Comparison of ENCODE assay signal across 25 mouse cellular contexts in genomic region chr5:24792961-24793360, GRCm38 (mm10). TPM values are rescaled to one million over a fixed set of nuclear protein-coding genes. Genes with fewer than 3 reads are reported as not detected.
"Had no signal": no experiment of that assay in that cellular context is flagged by ENCODE, and none has a peak within 500 bp of the region (broad histone marks: within the 10 kb centered on the region; RNA-seq: fewer than 3 reads in every experiment).

No protein-coding gene starts in this region.

- H3K4me2 ChIP-seq: intestine, embryonic 15.5 days; kidney, embryonic 15.5 days; liver, embryonic 13.5 days; midbrain, embryonic 11.5 days; neural tube, embryonic 12.5 days; neural tube, embryonic 15.5 days; stomach, embryonic 15.5 days had no signal

- H3K4me3 ChIP-seq: intestine, embryonic 15.5 days; kidney, embryonic 15.5 days; left cerebral cortex, adult 2 months; liver, embryonic 13.5 days; neural tube, embryonic 12.5 days; neural tube, embryonic 15.5 days; stomach, embryonic 15.5 days had no signal

- DNase-seq: kidney, adult 11 months; kidney, adult 8-10 months; kidney, postnatal 10 days; kidney, postnatal 36 days; liver, embryonic 13.5 days; lung, adult 2 months; lung, postnatal 14 days; lung, postnatal 4 days; midbrain, embryonic 14.5 days; thymus, adult 2 months; thymus, postnatal 14 days; thymus, postnatal 4 days had no signal

- ATAC-seq: intestine, embryonic 15.5 days had no signal

- H3K27me3 ChIP-seq: intestine, embryonic 15.5 days; kidney, embryonic 15.5 days; liver, embryonic 13.5 days; neural tube, embryonic 12.5 days; neural tube, embryonic 15.5 days; stomach, embryonic 15.5 days had no signal

- H3K27ac ChIP-seq: intestine, embryonic 15.5 days; kidney, embryonic 15.5 days; left cerebral cortex, adult 2 months; liver, embryonic 13.5 days; neural tube, embryonic 12.5 days; neural tube, embryonic 15.5 days; stomach, embryonic 15.5 days had no signal

- H3K9me3 ChIP-seq: intestine, embryonic 15.5 days; kidney, embryonic 15.5 days; liver, embryonic 13.5 days; neural tube, embryonic 12.5 days; neural tube, embryonic 15.5 days; stomach, embryonic 15.5 days had no signal

- H3K4me1 ChIP-seq: intestine, embryonic 15.5 days; kidney, embryonic 15.5 days; liver, embryonic 13.5 days; neural tube, embryonic 12.5 days; neural tube, embryonic 15.5 days had no signal

- H3K36me3 ChIP-seq: intestine, embryonic 15.5 days; kidney, embryonic 15.5 days; liver, embryonic 13.5 days; neural tube, embryonic 12.5 days; neural tube, embryonic 15.5 days; stomach, embryonic 15.5 days had no signal

- H3K9ac ChIP-seq: intestine, embryonic 15.5 days; kidney, embryonic 15.5 days; liver, embryonic 13.5 days; neural tube, embryonic 12.5 days; neural tube, embryonic 15.5 days; stomach, embryonic 15.5 days had no signal

RNA-seq across cellular contexts. Expression of gene Crygn, which starts 35.2 kb away (rescaled TPM):
- total RNA-seq: left cerebral cortex, postnatal 10 days; left cerebral cortex, postnatal 36 days; megakaryocyte progenitor cell, adult 5-6 weeks; megakaryocyte-erythroid progenitor cell, adult 5-6 weeks; midbrain, postnatal 0 days had no signal
- polyA plus RNA-seq: small intestine, adult 2 months had no signal
